Mouse (Mus musculus) lung, embryonic 15.5 days (tissue): ENCODE measurements around the gene Bdh2. TPM values are rescaled to one million over a fixed set of nuclear protein-coding genes. Genes with fewer than 3 reads are reported as not detected.

Experiments used
- ATAC-seq: fragments of 200-750 bp; cut with Nextera tagmentation; 2 replicates; pipeline ENCODE4 v1.8.0; 2017; ENCODE audit warnings: moderate number of reproducible peaks, borderline replicate concordance; ENCODE audit not compliant: low FRiP score, low TSS enrichment; ENCODE audit errors: extremely low read depth
- H3K27ac ChIP-seq: fragments of 300-500 bp; sonication (generic); 2 replicates; pipeline ENCODE4 v1.5.1; 2015; ENCODE audit warnings: moderate library complexity, mild to moderate bottlenecking, inconsistent platforms
- H3K27me3 ChIP-seq: fragments of 300-500 bp; sonication (generic); 2 replicates; pipeline ENCODE4 v1.6.1; 2015; ENCODE audit warnings: inconsistent platforms
- H3K36me3 ChIP-seq: fragments of 300-500 bp; sonication (generic); 2 replicates; pipeline ENCODE4 v1.6.1; 2015; ENCODE audit warnings: inconsistent platforms
- H3K4me1 ChIP-seq: fragments of 300-500 bp; sonication (generic); 2 replicates; pipeline ENCODE4 v1.6.1; 2015; ENCODE audit warnings: inconsistent platforms
- H3K4me2 ChIP-seq: fragments of 300-500 bp; sonication (generic); 2 replicates; pipeline ENCODE4 v1.6.1; 2015; ENCODE audit warnings: inconsistent platforms, mild to moderate bottlenecking, moderate library complexity
- H3K4me3 ChIP-seq: fragments of 300-500 bp; sonication (generic); 2 replicates; pipeline ENCODE4 v1.5.1; 2015; ENCODE audit warnings: mild to moderate bottlenecking, inconsistent platforms
- H3K9ac ChIP-seq: fragments of 300-500 bp; sonication (generic); 2 replicates; pipeline ENCODE4 v1.6.1; 2015; ENCODE audit warnings: inconsistent platforms
- H3K9me3 ChIP-seq: fragments of 300-500 bp; sonication (generic); 2 replicates; pipeline ENCODE4 v1.6.1; 2016; ENCODE audit warnings: inconsistent platforms
- WGBS: fragments of 180-500 bp; shearing (Covaris S2); methylation state at CpG from one replicate; pipeline ENCODE4 v1.1.7; 2015; 5-methylcytosine and 5-hydroxymethylcytosine counted together
- polyA plus RNA-seq: library from polyadenylated mRNA; unstranded; fragments of >200 nt; fragmentation: Nextera tagmentation; extraction: Ambion mirVana; gene quantifications from 2 replicates; pipeline ENCODE4 v1.2.1, GENCODE M21; 2015

The Bdh2 gene
- polyA plus RNA-seq, 1 experiment from 2014 or later: 7.6 TPM

- Histone ChIP-seq H3K36me3 (no peaks in the 10 kb centered on the region), H3K27ac (no peak overlapping the region), H3K4me1 (no peaks in the 10 kb centered on the region), H3K9ac (no peak overlapping the region), H3K9me3 (no peaks in the 10 kb centered on the region), H3K4me3 (no peak overlapping the region), H3K4me2 (no peak overlapping the region), H3K27me3 (no peaks in the 10 kb centered on the region)
- no peak for ATAC-seq
- 44% methylated on average over 3 of the region's 3 CpGs for WGBS
Measured at GRCm38 (mm10) chr3:135328560-135328959, 47.5 kb downstream of the Bdh2 start.

GRCm38 (mm10) chr3:135332691-135333090 lies 51.7 kb downstream of the Bdh2 start:
- no peak for ATAC-seq
- Histone ChIP-seq H3K27ac (no peak overlapping the region), H3K4me3 (no peak overlapping the region), H3K9ac (no peak overlapping the region), H3K4me1 (no peaks in the 10 kb centered on the region), H3K9me3 (no peaks in the 10 kb centered on the region), H3K36me3 (no peaks in the 10 kb centered on the region), H3K4me2 (no peak overlapping the region), H3K27me3 (no peaks in the 10 kb centered on the region)

- H3K9ac ChIP-seq: no peak overlapping the region
- no peak overlapping the region for H3K27ac ChIP-seq
- no peaks in the 10 kb centered on the region for H3K9me3 ChIP-seq
- ATAC-seq: no peak
- H3K36me3 ChIP-seq: no peaks in the 10 kb centered on the region
- no peaks in the 10 kb centered on the region for H3K27me3 ChIP-seq
- H3K4me1 ChIP-seq: no peaks in the 10 kb centered on the region
- H3K4me3 ChIP-seq: no peak overlapping the region
- WGBS: 40% methylated on average over 4 of the region's 4 CpGs
- H3K4me2 ChIP-seq: no peak overlapping the region
Measured at GRCm38 (mm10) chr3:135333763-135334162, 52.7 kb downstream of the Bdh2 start.

- WGBS: 60% methylated on average over 14 of the region's 14 CpGs
- Histone ChIP-seq H3K9me3 (no peaks in the 10 kb centered on the region), H3K27ac (no peak within 1 kb of the TSS), H3K4me3 (no peak within 1 kb of the TSS), H3K9ac (no peak within 1 kb of the TSS), H3K27me3 (no peaks in the 10 kb centered on the region), H3K4me2 (no peak within 1 kb of the TSS), H3K4me1 (no peaks in the 10 kb centered on the region), H3K36me3 (no peaks in the 10 kb centered on the region)
- no peak for ATAC-seq
Measured at GRCm38 (mm10) chr3:135347739-135348264, 66.8 kb downstream of the Bdh2 start, which contains the start of gene Slc9b1. TSS of gene Slc9b1 (plus strand) at chr3:135348029.

GRCm38 (mm10) chr3:135349022-135349421 lies 68.0 kb downstream of the Bdh2 start:
- Histone ChIP-seq H3K9ac (no peak overlapping the region), H3K27me3 (no peaks in the 10 kb centered on the region), H3K4me2 (no peak overlapping the region), H3K4me1 (no peaks in the 10 kb centered on the region), H3K4me3 (no peak overlapping the region), H3K9me3 (no peaks in the 10 kb centered on the region), H3K36me3 (no peaks in the 10 kb centered on the region), H3K27ac (no peak overlapping the region)
- ATAC-seq: no peak

GRCm38 (mm10) chr3:135351857-135352256 lies 70.8 kb downstream of the Bdh2 start:
- WGBS: 90% methylated on average over 3 of the region's 3 CpGs
- no peak for ATAC-seq
- H3K9me3 ChIP-seq: no peaks in the 10 kb centered on the region

More at GRCm38 (mm10) chr3:135351857-135352256, 70.8 kb downstream of the Bdh2 start:
- no peak overlapping the region for H3K4me2 ChIP-seq
- no peaks in the 10 kb centered on the region for H3K36me3 ChIP-seq
- no peak overlapping the region for H3K27ac ChIP-seq
- H3K4me1 ChIP-seq: no peaks in the 10 kb centered on the region
- no peak overlapping the region for H3K9ac ChIP-seq
- H3K27me3 ChIP-seq: no peaks in the 10 kb centered on the region
- no peak overlapping the region for H3K4me3 ChIP-seq

Other genes starting within 250 kb of the Bdh2 start
- 29.2 and 31.0 TPM in 2 replicates for gene Cenpe, start 68.7 kb upstream of the Bdh2 start, polyA plus RNA-seq
- 1.2 and 1.3 TPM in 2 replicates for gene Slc9b2, start 26.5 kb downstream of the Bdh2 start, polyA plus RNA-seq
- gene Slc9b1, start 66.8 kb downstream of the Bdh2 start, polyA plus RNA-seq: 0.11 and 0.57 TPM in 2 replicates
- gene Cisd2, start 142.7 kb downstream of the Bdh2 start, polyA plus RNA-seq: 62.4 and 66.1 TPM in 2 replicates
- gene Ube2d3, start 156.9 kb downstream of the Bdh2 start, polyA plus RNA-seq: 504 and 516 TPM in 2 replicates
- 10.8 TPM in 2 replicates for gene Manba, start 204.4 kb downstream of the Bdh2 start, polyA plus RNA-seq